In the genomic region with DNA sequence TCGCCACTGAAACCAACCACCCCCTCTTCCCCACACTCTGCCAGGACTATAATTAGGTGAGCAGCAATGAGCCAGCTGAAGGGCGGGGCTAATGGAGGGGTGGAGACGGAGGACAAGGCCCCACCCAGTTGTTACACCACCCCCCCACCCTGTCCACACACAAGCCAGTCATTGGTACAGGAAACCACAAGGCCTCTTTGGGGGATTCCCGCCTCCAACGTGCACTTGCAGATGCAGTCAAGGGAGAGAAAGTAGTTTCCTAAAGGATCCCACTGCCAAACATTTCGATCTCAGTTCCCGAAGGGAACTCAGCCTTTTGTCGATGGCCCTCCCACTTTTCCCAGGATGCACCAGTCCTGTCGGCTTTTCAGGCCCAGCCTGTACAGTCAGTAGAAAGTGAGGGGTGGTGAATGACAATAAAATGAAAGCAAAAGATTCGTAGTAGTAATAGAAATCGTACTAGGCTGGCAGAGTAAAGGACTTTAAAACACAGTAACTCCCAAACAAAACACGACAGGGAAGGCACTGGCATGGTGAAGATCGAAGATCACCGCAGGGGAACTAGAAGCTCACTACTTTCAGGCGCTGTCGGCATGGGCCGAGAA, we compare ENCODE assay signal across 8 mouse cellular contexts. TPM values are rescaled to one million over a fixed set of nuclear protein-coding genes. Genes with fewer than 3 reads are reported as not detected.
A peak's percentile ranks its signal among the peaks of the same experiment; 100 is the strongest.
DNase-seq lines count a peak whose midpoint lies in the region; ATAC-seq lines count a peak whose summit lies in the region.

No protein-coding gene starts in this region.

- H3K27ac ChIP-seq in liver, embryonic 15.5 days (replicated peaks), result peak overlapping the region; percentile 97

- H3K9me3 ChIP-seq in liver, embryonic 15.5 days (replicated peaks), result no peaks in the 10 kb centered on the region

- H3K4me3 ChIP-seq in liver, embryonic 15.5 days (replicated peaks), result peak overlapping the region; percentile 88

- peaks cover 72% of the 10 kb centered on the region for H3K4me1 ChIP-seq in liver, embryonic 15.5 days (replicated peaks)

- WGBS in liver, embryonic 15.5 days (ENCODE audit: insufficient replicate concordance), result under 1% methylated on average over 17 of the region's 17 CpGs

- H3K36me3 ChIP-seq in liver, embryonic 15.5 days (replicated peaks), result peaks cover 48% of the 10 kb centered on the region

- peak; percentile 38 for ATAC-seq in liver, embryonic 15.5 days (ENCODE audit: insufficient read depth)

- DNase-seq in 3T3-L1 (ENCODE audit: low read depth, low spot score) (peak; percentile 95), R1 (ENCODE audit: low read depth, low spot score) (peak; percentile 93)
- peak; percentile 77 for DNase-seq in embryo, embryonic 10 days (ENCODE audit: low spot score)
- DNase-seq in heart, adult 11 months, result peak; percentile 99
- peak; percentile 84 for DNase-seq in kidney, adult 11 months
- DNase-seq in neural tube, embryonic 10.5 days (ENCODE audit: extremely low spot score, low spot score), result peak; percentile 57
- DNase-seq in thymus, adult 18-20 months, result peak; percentile 41 to 72

- peak overlapping the region; percentile 90 for H3K4me2 ChIP-seq in liver, embryonic 15.5 days

- no peaks in the 10 kb centered on the region for H3K27me3 ChIP-seq in liver, embryonic 15.5 days

- H3K9ac ChIP-seq in liver, embryonic 15.5 days, result peak overlapping the region; percentile 97

RNA-seq across cellular contexts. Expression of a gene that starts 2.0 kb away (rescaled TPM):
- polyA plus RNA-seq in liver, embryonic 15.5 days (2015; fragmentation: Nextera tagmentation; extraction: Ambion mirVana), result 1,245 and 1,257 TPM in 2 replicates

RNA-seq across cellular contexts. Expression of a gene that starts 6.1 kb away (rescaled TPM):
- polyA plus RNA-seq in liver, embryonic 15.5 days (2015; fragmentation: Nextera tagmentation; extraction: Ambion mirVana), result 90.6 and 98.4 TPM in 2 replicates

RNA-seq across cellular contexts. Expression of a gene that starts 15.8 kb away (rescaled TPM):
- polyA plus RNA-seq in liver, embryonic 15.5 days (2015; fragmentation: Nextera tagmentation; extraction: Ambion mirVana), result not detected in 2 replicates

RNA-seq across cellular contexts. Expression of a gene that starts 18.9 kb away (rescaled TPM):
- 2.7 and 3.1 TPM in 2 replicates for polyA plus RNA-seq in liver, embryonic 15.5 days (2015; fragmentation: Nextera tagmentation; extraction: Ambion mirVana)

RNA-seq across cellular contexts. Expression of a gene that starts 19.0 kb away (rescaled TPM):
- 0.89 and 1.0 TPM in 2 replicates for polyA plus RNA-seq in liver, embryonic 15.5 days (2015; fragmentation: Nextera tagmentation; extraction: Ambion mirVana)

Comparison
In these comparisons a context has a peak if more than half of its experiments do, and no peak if none do; other contexts are left out.
1. Peak in every context shown above with its lines: DNase-seq, ATAC-seq, H3K4me3 ChIP-seq and H3K27ac ChIP-seq.